Mouse (Mus musculus) CH12.LX (cell line): ENCODE data around the gene Vti1a. TPM values are rescaled to one million over a fixed set of nuclear protein-coding genes. Genes with fewer than 3 reads are reported as not detected.

Experiments
- DNase-seq: peaks from one replicate; pipeline ENCODE4 v3.0.0-alpha.2; 2013; ENCODE audit errors: extremely low read depth
- H3K27ac ChIP-seq: 2 replicates; pipeline ENCODE4 v1.5.1; 2012; ENCODE audit warnings: low read depth, mild to moderate bottlenecking, control low read depth, moderate library complexity; ENCODE audit not compliant: insufficient read depth
- H3K27me3 ChIP-seq: replicated peaks from 2 replicates; pipeline ENCODE3; 2012; ENCODE audit warnings: inconsistent platforms
- H3K36me3 ChIP-seq, 2 experiments: replicated peaks in 1 of 2; 2 replicates each; pipeline versions ENCODE3 to v1.6.1; 2012; ENCODE audit warnings: inconsistent platforms in 1 of 2, low read length in 1 of 2, mild to moderate bottlenecking in 1 of 2, mixed read lengths in 1 of 2, moderate library complexity in 1 of 2; ENCODE audit not compliant: control insufficient read depth in 1 of 2, insufficient read depth in 1 of 2
- H3K4me1 ChIP-seq, 2 experiments: 2 replicates each; pipeline ENCODE4 v1.6.1; 2012; ENCODE audit warnings: inconsistent platforms in 1 of 2, moderate library complexity in 1 of 2; ENCODE audit not compliant: insufficient read depth in 2 of 2, control insufficient read depth in 1 of 2
- H3K4me2 ChIP-seq: 2 replicates; pipeline ENCODE4 v1.6.1; 2012; ENCODE audit warnings: low read depth, mild to moderate bottlenecking, control low read depth; ENCODE audit not compliant: poor library complexity, insufficient read depth, severe bottlenecking
- H3K4me3 ChIP-seq, 3 experiments: fragments of 150-350 bp in 1 of 3; sonication (generic) in 1 of 3; replicated peaks in 1 of 3; 2 replicates each; pipeline versions ENCODE3 to v1.5.1; 2011 to 2012; ENCODE audit warnings: low read depth in 2 of 3, low read length in 2 of 3, mild to moderate bottlenecking in 2 of 3, moderate library complexity in 2 of 3, control low read depth in 1 of 3, improper control_type of control experiment in 1 of 3, inconsistent platforms in 1 of 3, mixed read lengths in 1 of 3; ENCODE audit not compliant: poor library complexity in 1 of 3
- H3K79me2 ChIP-seq: replicated peaks from 2 replicates; pipeline ENCODE4 v1.6.1; 2012; ENCODE audit warnings: mild to moderate bottlenecking, moderate library complexity; ENCODE audit not compliant: control insufficient read depth, poor library complexity, insufficient read depth, severe bottlenecking; ENCODE audit errors: extremely low read depth
- H3K9ac ChIP-seq: 2 replicates; pipeline ENCODE4 v1.6.1; 2012; ENCODE audit warnings: low read depth, mild to moderate bottlenecking, control low read depth, moderate library complexity; ENCODE audit not compliant: insufficient read depth
- H3K9me3 ChIP-seq: replicated peaks from 2 replicates; pipeline ENCODE3; 2012; ENCODE audit warnings: low read length, inconsistent platforms, mixed read lengths
- BHLHE40 ChIP-seq: IDR thresholded peaks from 2 replicates; pipeline ENCODE4 v1.6.1; 2011; ENCODE audit warnings: mild to moderate bottlenecking, low read depth, low read length, improper control_type of control experiment
- CHD2 ChIP-seq: IDR thresholded peaks from 2 replicates; pipeline ENCODE4 v1.6.1; 2011; ENCODE audit warnings: low read length, improper control_type of control experiment
- CTCF ChIP-seq, 2 experiments: IDR thresholded peaks in 1 of 2; conservative IDR thresholded peaks in 1 of 2; 2 replicates each; pipeline ENCODE4 v1.5.1; 2011 to 2012; ENCODE audit warnings: low read depth in 2 of 2, low read length in 2 of 2, improper control_type of control experiment in 1 of 2, inconsistent platforms in 1 of 2, mild to moderate bottlenecking in 1 of 2, moderate library complexity in 1 of 2
- ELF1 ChIP-seq: IDR thresholded peaks from 2 replicates; pipeline ENCODE4 v1.6.1; 2014; ENCODE audit warnings: low read depth, mild to moderate bottlenecking, inconsistent platforms, low read length, improper control_type of control experiment
- EP300 ChIP-seq: IDR thresholded peaks from 2 replicates; pipeline ENCODE4 v1.6.1; 2011; ENCODE audit warnings: low read length, improper control_type of control experiment
- ETS1 ChIP-seq: conservative IDR thresholded peaks from 2 replicates; pipeline ENCODE4 v1.6.1; 2012; ENCODE audit warnings: low read depth, mild to moderate bottlenecking, inconsistent platforms, low read length, improper control_type of control experiment, moderate library complexity
- GABPA ChIP-seq: IDR thresholded peaks from 2 replicates; pipeline ENCODE4 v1.6.1; 2012; ENCODE audit warnings: low read depth, low read length, improper control_type of control experiment, inconsistent platforms; ENCODE audit not compliant: insufficient replicate concordance
- MAX ChIP-seq: IDR thresholded peaks from 2 replicates; pipeline ENCODE4 v1.6.1; 2011; ENCODE audit warnings: low read length, improper control_type of control experiment
- MAZ ChIP-seq: IDR thresholded peaks from 2 replicates; pipeline ENCODE4 v1.6.1; 2012; ENCODE audit warnings: low read depth, mild to moderate bottlenecking, inconsistent platforms, low read length, improper control_type of control experiment, moderate library complexity
- MEF2A ChIP-seq: IDR thresholded peaks from 2 replicates; pipeline ENCODE4 v1.6.1; 2014; ENCODE audit warnings: low read depth, mild to moderate bottlenecking, inconsistent platforms, low read length, improper control_type of control experiment, borderline replicate concordance
- MYC ChIP-seq: IDR thresholded peaks from 2 replicates; pipeline ENCODE4 v1.6.1; 2011; ENCODE audit warnings: low read depth, mild to moderate bottlenecking, improper control_type of control experiment, low read length
- NELFE ChIP-seq: IDR thresholded peaks from 2 replicates; pipeline ENCODE4 v1.6.1; 2011; ENCODE audit warnings: low read depth, low read length, improper control_type of control experiment
- POLR2A ChIP-seq: IDR thresholded peaks from 2 replicates; pipeline ENCODE4 v1.6.1; 2011; ENCODE audit warnings: low read depth, mild to moderate bottlenecking, improper control_type of control experiment, low read length
- POLR2AphosphoS2 ChIP-seq: IDR thresholded peaks from 2 replicates; pipeline ENCODE4 v1.6.1; 2011; ENCODE audit warnings: low read depth, low read length, improper control_type of control experiment
- SIN3A ChIP-seq: IDR thresholded peaks from 2 replicates; pipeline ENCODE4 v1.6.1; 2012; ENCODE audit warnings: low read length, improper control_type of control experiment, inconsistent platforms
- SMC3 ChIP-seq: IDR thresholded peaks from 2 replicates; pipeline ENCODE4 v1.6.1; 2011; ENCODE audit warnings: low read depth, low read length, improper control_type of control experiment
- UBTF ChIP-seq: IDR thresholded peaks from 2 replicates; pipeline ENCODE4 v1.6.1; 2012; ENCODE audit warnings: low read depth, mild to moderate bottlenecking, inconsistent platforms, low read length, improper control_type of control experiment, moderate library complexity
- ZC3H11A ChIP-seq: IDR thresholded peaks from 2 replicates; pipeline ENCODE4 v1.6.1; 2012; ENCODE audit warnings: low read depth, mild to moderate bottlenecking, inconsistent platforms, low read length, improper control_type of control experiment
- ZNF384 ChIP-seq: IDR thresholded peaks from 2 replicates; pipeline ENCODE4 v1.6.1; 2012; ENCODE audit warnings: low read depth, low read length, improper control_type of control experiment, inconsistent platforms
- dilution Hi-C: fragments of 300-500 bp; cut with MboI; formaldehyde crosslinking; loops from 2 replicates; pipeline ENCODE4 v1.14.3; 2020; ENCODE audit warnings: low sequenced_read_pairs; ENCODE audit not compliant: extremely low pct_unique_long_range_greater_than_20kb, extremely low pct_ligation_motif_present
- in situ Hi-C: fragments of 300-500 bp; cut with MboI; formaldehyde crosslinking; loops from 3 replicates; pipeline ENCODE4 v1.14.3; 2019; ENCODE audit warnings: low sequenced_read_pairs, low pct_ligation_motif_present, low pct_unique_long_range_greater_than_20kb, mixed read lengths
- polyA plus RNA-seq: library from polyadenylated mRNA; unstranded; fragments of >175 nt; gene quantifications from 2 replicates; pipeline ENCODE4 v1.2.1, GENCODE M21; 2012; ENCODE audit warnings: low read depth; ENCODE audit not compliant: insufficient read length
- total RNA-seq, 2 experiments: library from RNA; depleted of rRNA; stranded (reverse); fragments of 300-350 nt in 1 of 2; fragments of >200 nt in 1 of 2; gene quantifications; 2 replicates each; pipeline ENCODE4 v1.2.3; 2012 to 2014

Gene Vti1a
- total and polyA plus RNA-seq, 3 experiments: 22.3 to 27.6 (median 23.5) TPM

GRCm38 (mm10) chr19:55577306-55578042 is 261.4 kb downstream of the Vti1a start:
- DNase-seq: no peak
- dilution Hi-C loops: no loop called here
- H3K36me3 ChIP-seq: peaks cover 0 to 29% of the 10 kb centered on the region in 2 experiments

GRCm38 (mm10) chr19:55578094-55579085 is 262.3 kb downstream of the Vti1a start:
- no peak overlapping the region for H3K27ac ChIP-seq
- DNase-seq: no peak
- no peaks in the 10 kb centered on the region for H3K27me3 ChIP-seq
- no peak overlapping the region for H3K4me3 ChIP-seq
- H3K36me3 ChIP-seq: peaks cover 0 to 29% of the 10 kb centered on the region in 2 experiments
- in situ Hi-C loops (no loop called here), dilution Hi-C loops (no loop called here)
- TF ChIP-seq MEF2A (no peak), SIN3A (no peak), CTCF (conservative IDR thresholded peaks at IDR 0.05 in 1 of 2, IDR thresholded peaks at IDR 0.05 in 1 of 2; ENCODE audit: low read depth in 2 of 2, low read length in 2 of 2) (no peak), BHLHE40 (no peak)
- no peaks in the 10 kb centered on the region for H3K4me1 ChIP-seq
- H3K9ac ChIP-seq: no peak overlapping the region
- H3K4me2 ChIP-seq: no peak overlapping the region
- no peaks in the 10 kb centered on the region for H3K79me2 ChIP-seq
- H3K9me3 ChIP-seq: no peaks in the 10 kb centered on the region

More at GRCm38 (mm10) chr19:55577306-55578042, 261.4 kb downstream of the Vti1a start:
- Histone ChIP-seq H3K4me1 (no peaks in the 10 kb centered on the region), H3K9me3 (no peaks in the 10 kb centered on the region), H3K79me2 (no peaks in the 10 kb centered on the region), H3K4me3 (no peak overlapping the region), H3K9ac (no peak overlapping the region), H3K27me3 (no peaks in the 10 kb centered on the region), H3K4me2 (no peak overlapping the region), H3K27ac (no peak overlapping the region)
- in situ Hi-C loops: no loop called here
- TF ChIP-seq NELFE: no peak
- no peak for TF ChIP-seq CTCF (conservative IDR thresholded peaks at IDR 0.05 in 1 of 2, IDR thresholded peaks at IDR 0.05 in 1 of 2; ENCODE audit: low read depth in 2 of 2, low read length in 2 of 2)
- TF ChIP-seq ELF1: no peak
- TF ChIP-seq BHLHE40: no peak
- TF ChIP-seq POLR2AphosphoS2: no peak
- no peak for TF ChIP-seq SIN3A
- TF ChIP-seq GABPA: no peak

- Histone ChIP-seq H3K9ac (no peak overlapping the region), H3K36me3 (peaks cover 0 to 29% of the 10 kb centered on the region in 2 experiments), H3K27me3 (no peaks in the 10 kb centered on the region), H3K4me3 (no peak overlapping the region), H3K4me1 (no peaks in the 10 kb centered on the region), H3K27ac (no peak overlapping the region), H3K79me2 (no peaks in the 10 kb centered on the region), H3K9me3 (no peaks in the 10 kb centered on the region), H3K4me2 (no peak overlapping the region)
- in situ Hi-C loops (no loop called here), dilution Hi-C loops (no loop called here)
- DNase-seq: no peak
- TF ChIP-seq ETS1 (no peak), POLR2A (no peak), EP300 (no peak), UBTF (no peak), ZNF384 (no peak), CTCF (conservative IDR thresholded peaks at IDR 0.05 in 1 of 2, IDR thresholded peaks at IDR 0.05 in 1 of 2; ENCODE audit: low read depth in 2 of 2, low read length in 2 of 2) (no peak), MAX (no peak), GABPA (no peak), MAZ (no peak), ZC3H11A (no peak), CHD2 (no peak), SMC3 (no peak), MYC (no peak)
Measured at GRCm38 (mm10) chr19:55579310-55579709, 263.2 kb downstream of the Vti1a start.
